Mouse (Mus musculus) G1E (cell line): ENCODE results near the gene Sfpq.

ENCODE experiments used
- CTCF ChIP-seq: IDR thresholded peaks from 2 replicates; pipeline ENCODE4 v1.5.1; 2012; ENCODE audit warnings: low read depth, low read length, inconsistent platforms, mixed read lengths
- GATA1 ChIP-seq: IDR thresholded peaks from 2 replicates; pipeline ENCODE4 v1.6.1; 2012; ENCODE audit warnings: borderline replicate concordance, low read length, inconsistent platforms, mixed read lengths

DNA sequence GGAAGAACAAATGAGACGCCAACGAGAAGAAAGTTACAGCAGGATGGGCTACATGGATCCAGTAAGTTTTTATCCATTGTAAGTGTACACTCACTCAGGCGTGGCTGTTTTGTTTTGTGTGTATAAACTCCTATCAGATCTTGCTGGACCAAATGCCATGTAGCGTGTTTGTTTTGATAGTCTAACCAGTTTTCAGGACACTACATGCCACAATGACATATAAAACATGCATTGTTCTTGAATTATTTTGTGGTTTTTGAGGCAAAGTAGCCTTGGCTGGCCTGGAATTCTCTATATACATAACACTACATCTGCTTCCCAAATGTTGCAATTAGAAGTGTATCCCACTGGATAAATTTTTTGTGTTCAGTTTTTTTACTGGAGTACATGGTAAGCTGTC lies 5.7 kb downstream of the Sfpq start:
- TF ChIP-seq CTCF: no peak
- no peak for TF ChIP-seq GATA1
